ENCODE assay signal across 13 mouse cellular contexts in the genomic region with DNA sequence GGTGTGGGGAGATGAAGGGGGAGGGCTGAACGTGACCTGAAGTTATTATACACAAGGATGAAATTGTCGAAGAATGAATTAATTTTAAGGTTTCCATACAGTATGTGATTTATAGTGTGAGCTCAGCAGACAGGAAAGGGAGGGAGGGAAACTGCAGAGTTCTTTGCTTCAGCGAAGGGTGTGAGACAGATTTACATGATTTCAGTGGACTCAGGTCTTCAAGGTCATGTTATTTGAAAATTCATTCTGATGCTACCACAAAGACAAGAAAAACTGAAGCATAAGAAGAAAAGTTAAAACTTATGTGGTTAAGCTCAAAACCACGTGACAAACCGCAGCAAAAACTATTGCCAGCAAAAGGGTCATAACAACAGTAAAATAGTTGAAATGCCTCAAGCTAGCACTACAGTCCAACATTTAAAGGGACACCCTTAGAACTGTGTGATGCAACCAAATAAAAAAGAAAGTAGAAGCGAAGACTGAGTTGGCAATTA. TPM values are rescaled to one million over a fixed set of nuclear protein-coding genes. Genes with fewer than 3 reads are reported as not detected.
A peak's percentile ranks its signal among the peaks of the same experiment; 100 is the strongest.
DNase-seq lines count a peak whose midpoint lies in the region; ATAC-seq and TF ChIP-seq lines count a peak whose summit lies in the region.
"Had no signal": no experiment of that assay in that cellular context is flagged by ENCODE, and none has a peak within 500 bp of the region (broad histone marks: within the 10 kb centered on the region; RNA-seq: fewer than 3 reads in every experiment).

No protein-coding gene starts in this region.

- TF ChIP-seq CTCF in hindbrain, postnatal 0 days (IDR thresholded peaks at IDR 0.05; ENCODE audit: low read depth) = no peak

- intact Hi-C loops in gastrocnemius, postnatal 14 days (cut with DNase I; ENCODE audit: low total_unique reads) = no loop called here

- H3K4me2 ChIP-seq in hindbrain, postnatal 0 days (ENCODE audit: low read depth, low read length) = no peak overlapping the region

- ATAC-seq in hindbrain, postnatal 0 days = no peak
- ATAC-seq: intestine, embryonic 16.5 days; liver, postnatal 0 days had no signal

- DNase-seq in hindbrain, embryonic 10.5 days (ENCODE audit: low spot score) = no peak
- no peak for DNase-seq in hindbrain, postnatal 0 days (ENCODE audit: low spot score)
- DNase-seq in 3T3-L1 (ENCODE audit: low read depth, low spot score) = peak; percentile 24
- DNase-seq in Muller cell, postnatal 12 days (ENCODE audit: inconsistent ontology term) = peak; percentile 23
- DNase-seq in limb, embryonic 10.5 days (ENCODE audit: low spot score) = no peak
- no peak for DNase-seq in gastrocnemius, postnatal 14 days
- no peak for DNase-seq in embryo, embryonic 11 days
- DNase-seq in retina, embryonic 14.5 days (ENCODE audit: low spot score) = no peak
- DNase-seq: liver, postnatal 0 days; right cerebral cortex, postnatal 14 days had no signal

- no peaks in the 10 kb centered on the region for H3K27me3 ChIP-seq in hindbrain, embryonic 10.5 days (ENCODE audit: insufficient read depth, poor library complexity, severe bottlenecking)
- H3K27me3 ChIP-seq in hindbrain, postnatal 0 days (ENCODE audit: insufficient read depth, low read length) = no peaks in the 10 kb centered on the region
- H3K27me3 ChIP-seq in limb, embryonic 10.5 days (ENCODE audit: low read depth, poor library complexity, severe bottlenecking) = no peaks in the 10 kb centered on the region

- no peak overlapping the region for H3K9ac ChIP-seq in hindbrain, postnatal 0 days (replicated peaks; ENCODE audit: low read length)
- H3K9ac ChIP-seq: liver, postnatal 0 days had no signal

- 72% methylated on average over 6 of the region's 6 CpGs for WGBS in hindbrain, embryonic 10.5 days
- 50% methylated on average over 6 of the region's 6 CpGs for WGBS in hindbrain, postnatal 0 days
- 77% methylated on average over 6 of the region's 6 CpGs for WGBS in limb, embryonic 10.5 days

- H3K27ac ChIP-seq in hindbrain, embryonic 10.5 days = peak overlapping the region; percentile 82
- H3K27ac ChIP-seq in hindbrain, postnatal 0 days = no peak overlapping the region
- H3K27ac ChIP-seq in limb, embryonic 10.5 days = 0 out of 2 replicates have a peak overlapping the region, but pooled peaks have one; percentile 3
- H3K27ac ChIP-seq: embryonic facial prominence, embryonic 10.5 days; heart, embryonic 10.5 days had no signal

- no peaks in the 10 kb centered on the region for H3K36me3 ChIP-seq in hindbrain, embryonic 10.5 days
- H3K36me3 ChIP-seq in hindbrain, postnatal 0 days (ENCODE audit: insufficient read depth, low read length) = no peaks in the 10 kb centered on the region
- H3K36me3 ChIP-seq in limb, embryonic 10.5 days = no peaks in the 10 kb centered on the region
- H3K36me3 ChIP-seq: embryonic facial prominence, embryonic 10.5 days; heart, embryonic 10.5 days had no signal

- no peaks in the 10 kb centered on the region for H3K9me3 ChIP-seq in hindbrain, embryonic 10.5 days
- no peaks in the 10 kb centered on the region for H3K9me3 ChIP-seq in hindbrain, postnatal 0 days (ENCODE audit: low read length)
- no peaks in the 10 kb centered on the region for H3K9me3 ChIP-seq in limb, embryonic 10.5 days (replicated peaks)
- H3K9me3 ChIP-seq: embryonic facial prominence, embryonic 10.5 days; heart, embryonic 10.5 days had no signal

- no peak overlapping the region for H3K4me3 ChIP-seq in hindbrain, embryonic 10.5 days
- H3K4me3 ChIP-seq in hindbrain, postnatal 0 days (ENCODE audit: low read length) = no peak overlapping the region
- H3K4me3 ChIP-seq in limb, embryonic 10.5 days = no peak overlapping the region
- H3K4me3 ChIP-seq: embryonic facial prominence, embryonic 10.5 days; heart, embryonic 10.5 days had no signal

- peaks cover 42% of the 10 kb centered on the region for H3K4me1 ChIP-seq in hindbrain, embryonic 10.5 days (replicated peaks)
- H3K4me1 ChIP-seq in hindbrain, postnatal 0 days (ENCODE audit: insufficient read depth, low read length) = no peaks in the 10 kb centered on the region
- no peaks in the 10 kb centered on the region for H3K4me1 ChIP-seq in limb, embryonic 10.5 days
- H3K4me1 ChIP-seq: heart, embryonic 10.5 days had no signal

RNA-seq across cellular contexts. Expression of a gene that starts 3.9 kb away (rescaled TPM):
- polyA plus RNA-seq in hindbrain, embryonic 10.5 days (2016; fragmentation: Nextera tagmentation; extraction: Ambion mirVana) = 7.2 and 10.6 TPM in 2 replicates
- total RNA-seq in hindbrain, postnatal 0 days (2014; rRNA removed) = 1.9 and 2.7 TPM in 2 replicates
- polyA plus RNA-seq in hindbrain, postnatal 0 days (2015; fragmentation: Nextera tagmentation; extraction: Ambion mirVana) = 4.3 and 5.3 TPM in 2 replicates
- 2.1 and 2.2 TPM in 2 replicates for polyA plus RNA-seq in limb, embryonic 10.5 days (2016; fragmentation: Nextera tagmentation; extraction: Ambion mirVana)
- total RNA-seq in gastrocnemius, postnatal 14 days (2021) = 1 to 10 TPM in 1 of 2 experiments, under 1 TPM in 1; 0.78 to 1.1 TPM

Comparison
In these comparisons a context has a peak if more than half of its experiments do, and no peak if none do; other contexts are left out.
1. DNase-seq: peak in 3T3-L1 (single experiment) and Muller cell, postnatal 12 days (single experiment); none in hindbrain, embryonic 10.5 days (single experiment), hindbrain, postnatal 0 days (single experiment), limb, embryonic 10.5 days (single experiment), gastrocnemius, postnatal 14 days (single experiment), embryo, embryonic 11 days (single experiment) and retina, embryonic 14.5 days (single experiment).